Mouse (Mus musculus): ENCODE measurements at regions not wholly inside any gene's neighbourhood (a gene's known extent, or its start where the extent isn't known, plus 50 kb on each side); places are given as distances from the start of the nearest gene placed in this dataset.

DNA sequence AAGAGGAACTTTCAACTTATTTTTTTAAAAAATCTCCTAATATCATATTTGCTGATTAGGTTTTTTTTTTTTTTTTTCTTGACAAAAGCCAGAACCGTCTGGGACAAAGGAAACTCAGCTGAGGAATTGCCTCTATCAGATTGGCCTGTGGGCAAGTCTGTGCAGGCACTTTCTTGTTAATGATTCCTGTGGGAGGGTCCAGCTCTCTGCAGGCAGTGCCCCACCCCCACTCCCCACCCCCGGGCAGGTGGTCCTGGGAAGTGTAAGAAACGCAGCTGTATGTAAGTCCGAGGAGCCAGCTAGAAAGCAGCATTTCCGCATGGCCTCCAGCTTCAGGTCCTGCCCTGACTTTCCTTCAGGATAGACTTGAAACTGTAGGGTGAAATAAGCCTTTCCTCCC is 377.7 kb downstream of the Sox2 start:
- peak; percentile 63 for DNase-seq (ENCODE audit: low read depth, low spot score)

DNA sequence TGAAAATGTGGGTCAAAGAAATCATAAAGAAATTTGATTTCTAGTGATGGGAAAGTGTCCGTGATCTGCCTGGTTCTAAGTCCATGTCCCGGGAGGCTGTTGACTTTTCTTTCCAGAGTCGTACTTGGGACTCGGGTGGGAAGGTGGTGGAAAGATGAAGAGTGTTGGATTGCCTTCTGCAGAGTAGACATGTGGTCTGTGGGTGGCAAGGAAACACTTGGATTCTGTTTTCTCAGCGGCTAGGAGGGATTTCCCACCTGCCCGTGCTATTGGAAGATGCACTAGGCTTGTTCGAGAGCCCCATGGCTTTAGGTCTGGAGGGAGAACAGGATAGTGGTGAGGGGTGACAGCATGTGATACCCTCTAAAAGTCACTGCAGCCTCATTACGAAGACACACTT is 379.7 kb downstream of the Sox2 start:
- DNase-seq (ENCODE audit: low read depth, low spot score): no peak

- DNase-seq (ENCODE audit: low read depth, low spot score): no peak
Observed at GRCm38 (mm10) chr3:35033587-35033986, 383.4 kb downstream of the Sox2 start.

DNA sequence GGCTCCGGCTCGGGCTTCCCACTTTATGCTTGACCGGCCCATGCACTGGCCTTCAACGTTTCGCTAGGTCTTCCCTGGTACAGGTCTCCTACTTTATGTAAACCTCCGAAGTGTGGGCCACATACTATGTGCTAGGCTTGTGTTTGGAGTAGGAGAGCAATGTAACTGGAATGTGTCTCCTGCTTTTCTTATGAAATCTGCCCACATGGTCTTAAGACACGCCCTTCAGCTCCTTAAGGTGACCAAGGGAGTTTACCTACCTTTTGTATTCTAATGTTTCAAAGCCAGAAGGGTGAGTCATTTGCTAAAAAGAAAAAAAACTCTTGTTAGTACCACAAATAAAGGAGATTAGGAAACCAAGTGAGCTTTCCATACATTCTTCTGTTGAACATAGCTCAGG is 385.0 kb downstream of the Sox2 start:
- no peak for DNase-seq (ENCODE audit: low read depth, low spot score)

GRCm38 (mm10) chr3:35043705-35044104 is 393.5 kb downstream of the Sox2 start:
- no peak for DNase-seq (ENCODE audit: low read depth, low spot score)

GRCm38 (mm10) chr3:35059438-35059837 is 409.2 kb downstream of the Sox2 start:
- no peak for DNase-seq (ENCODE audit: low read depth, low spot score)

- DNase-seq (ENCODE audit: low read depth, low spot score): no peak
Observed at GRCm38 (mm10) chr3:35060042-35060441, 409.8 kb downstream of the Sox2 start.

GRCm38 (mm10) chr3:35066824-35067223 is 416.6 kb downstream of the Sox2 start:
- no peak for DNase-seq (ENCODE audit: low read depth, low spot score)

GRCm38 (mm10) chr3:35068586-35068985 is 418.4 kb downstream of the Sox2 start:
- DNase-seq (ENCODE audit: low read depth, low spot score): no peak

DNA sequence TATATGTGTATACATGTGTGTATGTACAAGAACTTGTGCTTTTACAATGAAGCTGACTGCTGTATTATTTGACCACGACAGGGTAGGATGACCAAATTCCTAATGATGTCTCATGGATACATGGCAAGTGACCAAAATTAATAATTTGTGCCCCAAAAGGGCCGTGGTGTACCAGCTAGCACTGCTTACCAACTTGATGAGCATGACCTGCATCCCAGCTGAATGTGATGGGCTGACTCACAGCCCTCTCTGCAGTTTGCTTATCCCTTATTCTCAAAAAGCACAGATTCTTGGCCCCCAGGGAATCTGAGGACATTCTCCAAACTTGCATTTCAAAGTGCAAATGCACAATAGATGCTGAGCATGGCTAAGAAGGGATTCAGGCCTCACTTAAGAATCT is 420.8 kb downstream of the Sox2 start:
- no peak for DNase-seq (ENCODE audit: low read depth, low spot score)

DNA sequence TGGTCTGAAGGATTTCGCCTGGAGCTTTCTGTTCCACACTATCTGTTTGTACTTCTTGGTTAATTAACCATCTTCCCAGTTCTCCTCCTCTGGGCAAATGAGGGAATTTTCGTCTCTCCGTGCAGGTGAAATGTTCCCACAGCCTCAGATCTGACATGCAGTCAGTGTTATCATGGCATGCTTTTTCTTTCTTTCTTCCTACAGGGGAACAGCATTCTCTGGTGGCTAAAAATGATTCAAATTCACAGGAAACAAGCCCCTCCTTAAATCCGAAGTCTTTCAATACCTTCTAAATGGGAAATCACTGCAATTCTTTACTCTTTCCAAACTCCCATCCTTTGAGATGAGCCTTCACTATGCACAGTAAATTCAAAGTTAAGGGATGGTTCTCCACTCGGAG is 429.7 kb downstream of the Sox2 start:
- no peak for DNase-seq (ENCODE audit: low read depth, low spot score)

GRCm38 (mm10) chr3:35084091-35084867 is 434.1 kb downstream of the Sox2 start:
- no peak for DNase-seq (ENCODE audit: low read depth, low spot score)

GRCm38 (mm10) chr3:35088241-35089080 is 438.3 kb downstream of the Sox2 start:
- no peak for DNase-seq (ENCODE audit: low read depth, low spot score)

- peak; percentile 57 for DNase-seq (ENCODE audit: low read depth, low spot score)
Observed at GRCm38 (mm10) chr3:35090496-35091133, 440.4 kb downstream of the Sox2 start.

GRCm38 (mm10) chr3:35093001-35093400 is 442.8 kb downstream of the Sox2 start:
- no peak for DNase-seq (ENCODE audit: low read depth, low spot score)

DNA sequence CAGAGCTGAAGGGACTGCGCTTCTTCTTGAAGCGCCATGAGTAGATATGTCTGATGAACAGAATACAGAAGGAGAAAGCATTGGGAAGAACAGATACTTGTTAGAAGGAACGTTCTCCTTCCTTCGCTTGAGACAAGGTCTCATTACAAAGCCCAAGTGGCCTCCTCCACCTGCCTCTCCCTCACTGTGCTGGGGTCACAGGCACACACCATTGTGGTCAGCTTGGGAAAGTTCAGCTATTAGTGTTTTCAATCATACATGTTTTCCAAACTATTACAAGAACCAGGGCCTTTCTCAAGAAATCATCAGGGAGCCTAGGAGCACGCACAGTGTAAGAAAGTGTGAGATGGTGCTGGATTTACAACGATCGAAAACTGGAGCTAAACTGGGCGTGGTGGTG is 445.0 kb downstream of the Sox2 start:
- no peak for DNase-seq (ENCODE audit: low read depth, low spot score)

- DNase-seq (ENCODE audit: low read depth, low spot score): no peak
Observed at GRCm38 (mm10) chr3:35096381-35096780, 446.2 kb downstream of the Sox2 start.

DNA sequence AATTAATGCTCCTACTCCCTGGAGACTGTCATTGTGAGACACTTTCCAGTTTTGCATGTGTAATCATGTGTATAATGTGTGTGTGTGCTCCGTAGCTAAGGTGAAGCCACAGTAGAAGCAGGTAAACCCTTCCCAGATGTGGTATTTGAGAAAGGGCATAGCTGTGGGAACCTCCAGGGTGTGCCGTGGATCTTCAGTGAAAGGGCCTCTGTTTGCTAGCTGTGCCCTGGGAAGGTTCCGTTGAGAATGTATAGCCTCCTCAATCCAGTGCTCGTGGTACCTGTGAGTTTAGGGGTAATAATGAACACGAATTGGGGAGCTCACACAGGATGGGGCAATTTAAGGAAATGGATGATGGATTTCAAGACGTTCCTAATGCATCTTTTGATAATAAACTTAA is 447.6 kb downstream of the Sox2 start:
- DNase-seq (ENCODE audit: low read depth, low spot score): no peak

- no peak for DNase-seq (ENCODE audit: low read depth, low spot score)
Observed at GRCm38 (mm10) chr3:35099226-35099625, 449.0 kb downstream of the Sox2 start.

GRCm38 (mm10) chr3:35099876-35100420 is 449.7 kb downstream of the Sox2 start:
- DNase-seq (ENCODE audit: low read depth, low spot score): no peak

DNA sequence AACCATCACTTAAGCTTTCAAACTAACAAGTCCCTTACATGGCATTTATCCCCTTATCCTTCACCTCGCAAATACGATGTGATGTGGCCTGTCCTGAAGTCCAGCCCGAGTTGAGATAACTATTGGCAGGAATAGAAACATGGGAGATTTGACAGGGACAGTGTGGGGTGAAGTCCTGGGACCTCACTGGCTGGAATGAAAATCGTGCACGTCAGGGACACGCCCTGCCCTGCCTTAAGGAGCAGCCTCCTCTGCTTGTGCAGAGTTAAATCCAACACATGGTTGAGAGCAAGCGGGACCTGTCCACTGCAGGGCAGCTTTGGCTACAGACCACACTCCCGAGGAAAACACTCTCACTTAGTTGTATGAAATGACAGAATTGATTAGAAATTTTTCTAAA is 451.1 kb downstream of the Sox2 start:
- DNase-seq (ENCODE audit: low read depth, low spot score): no peak

GRCm38 (mm10) chr3:35101951-35102350 is 451.7 kb downstream of the Sox2 start:
- DNase-seq (ENCODE audit: low read depth, low spot score): no peak
